Comparison of ENCODE assay signal across 12 mouse cellular contexts in the genomic region with DNA sequence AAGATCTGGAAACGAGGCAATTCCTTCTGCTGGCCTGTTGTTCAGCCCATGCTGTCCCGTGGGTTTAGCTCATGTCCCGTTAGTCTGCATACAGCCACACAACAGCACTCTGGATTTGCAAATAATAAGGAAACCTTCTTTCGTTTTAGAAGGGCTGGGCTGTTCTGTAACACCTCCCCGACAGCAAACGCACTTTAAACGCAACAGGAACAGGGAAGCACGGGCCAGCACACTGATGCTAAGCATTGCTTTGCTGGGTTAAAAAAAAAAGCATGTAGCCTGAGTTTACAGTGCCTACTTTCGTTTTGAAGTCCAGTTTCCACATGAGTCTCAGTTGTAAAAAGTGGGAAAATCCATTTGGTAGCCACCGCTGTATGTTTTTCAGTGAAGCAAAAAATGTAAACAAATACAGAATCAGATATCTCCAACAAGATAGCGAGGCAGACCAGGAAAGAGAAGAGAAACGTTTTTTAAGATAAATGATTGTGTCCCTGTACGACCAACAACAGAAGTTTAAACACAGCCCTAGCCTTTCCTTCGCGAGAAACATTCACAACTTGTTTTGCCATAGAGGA. TPM values are rescaled to one million over a fixed set of nuclear protein-coding genes. Genes with fewer than 3 reads are reported as not detected.
DNase-seq lines count a peak whose midpoint lies in the region; ATAC-seq and TF ChIP-seq lines count a peak whose summit lies in the region.
"Had no signal": no experiment of that assay in that cellular context is flagged by ENCODE, and none has a peak within 500 bp of the region (broad histone marks: within the 10 kb centered on the region; RNA-seq: fewer than 3 reads in every experiment).

No protein-coding gene starts in this region.

- no peaks in the 10 kb centered on the region for H3K9me3 ChIP-seq in heart, embryonic 14.5 days (ENCODE audit: control insufficient read depth, low read length)
- no peaks in the 10 kb centered on the region for H3K9me3 ChIP-seq in embryonic facial prominence, embryonic 14.5 days (ENCODE audit: control insufficient read depth, low read length)
- H3K9me3 ChIP-seq in liver, embryonic 14.5 days (ENCODE audit: control insufficient read depth, low read length): no peaks in the 10 kb centered on the region
- no peaks in the 10 kb centered on the region for H3K9me3 ChIP-seq in forebrain, embryonic 12.5 days

- H3K36me3 ChIP-seq in heart, embryonic 14.5 days (ENCODE audit: control insufficient read depth, insufficient read depth, low read length): no peaks in the 10 kb centered on the region
- H3K36me3 ChIP-seq in embryonic facial prominence, embryonic 14.5 days (ENCODE audit: control insufficient read depth, insufficient read depth, low read length): no peaks in the 10 kb centered on the region
- H3K36me3 ChIP-seq in liver, embryonic 14.5 days (replicated peaks; ENCODE audit: control insufficient read depth, insufficient read depth, low read depth): no peaks in the 10 kb centered on the region
- H3K36me3 ChIP-seq in forebrain, embryonic 12.5 days (replicated peaks): no peaks in the 10 kb centered on the region

- H3K4me3 ChIP-seq in heart, embryonic 14.5 days (ENCODE audit: control insufficient read depth in 1 of 2, insufficient read depth in 1 of 2, low read depth in 1 of 2, low read length in 2 of 2): no peak overlapping the region
- H3K4me3 ChIP-seq in embryonic facial prominence, embryonic 14.5 days (ENCODE audit: low read depth, low read length): no peak overlapping the region
- no peak overlapping the region; a peak in 1 of 4 replicates for H3K4me3 ChIP-seq in liver, embryonic 14.5 days (ENCODE audit: insufficient read depth in 1 of 2, low read depth in 2 of 2, low read length in 2 of 2)
- no peak overlapping the region for H3K4me3 ChIP-seq in forebrain, embryonic 12.5 days (replicated peaks)

- intact Hi-C loops in left cerebral cortex, postnatal 14 days (cut with DNase I): no loop called here

- no peak overlapping the region for H3K27ac ChIP-seq in heart, embryonic 14.5 days (replicated peaks in 1 of 2; ENCODE audit: control insufficient read depth in 1 of 2, insufficient read depth in 1 of 2, low read depth in 2 of 2, low read length in 2 of 2)
- H3K27ac ChIP-seq in embryonic facial prominence, embryonic 14.5 days (replicated peaks; ENCODE audit: low read depth, low read length): peak overlapping the region; percentile 35
- no peak overlapping the region for H3K27ac ChIP-seq in liver, embryonic 14.5 days
- no peak overlapping the region for H3K27ac ChIP-seq in forebrain, embryonic 12.5 days
- H3K27ac ChIP-seq: hindbrain, postnatal 0 days had no signal

- peak overlapping the region; percentile 1; the same call in 1 of the 2 replicates for H3K4me2 ChIP-seq in heart, embryonic 14.5 days (ENCODE audit: low read length)
- H3K4me2 ChIP-seq in embryonic facial prominence, embryonic 14.5 days (ENCODE audit: low read depth, low read length): peak overlapping the region; percentile 34
- peak overlapping the region; percentile 47 for H3K4me2 ChIP-seq in liver, embryonic 14.5 days (ENCODE audit: low read depth)
- H3K4me2 ChIP-seq in forebrain, embryonic 12.5 days: no peak overlapping the region

- no peak for DNase-seq in heart, postnatal 4 days
- peak; percentile 73 for DNase-seq in CD4-positive helper T cell, adult 2 months (ENCODE audit: low read depth, low spot score)
- no peak for DNase-seq in embryonic facial prominence, embryonic 14.5 days (ENCODE audit: low spot score)
- no peak for DNase-seq in liver, embryonic 14.5 days (ENCODE audit: low read depth in 3 of 3, low spot score in 3 of 3)
- no peak for DNase-seq in urinary bladder, postnatal 36 days (ENCODE audit: low spot score in 2 of 2)
- DNase-seq in left cerebral cortex, postnatal 14 days (ENCODE audit: low spot score in 2 of 2): no peak
- DNase-seq: cerebellum, postnatal 14 days; left cerebral cortex, postnatal 4 days had no signal

- peaks cover 2 to 3% of the 10 kb centered on the region in 2 experiments; a peak in 2 of 4 replicates for H3K4me1 ChIP-seq in heart, embryonic 14.5 days (ENCODE audit: control insufficient read depth in 2 of 2, insufficient read depth in 2 of 2, low read length in 2 of 2)
- H3K4me1 ChIP-seq in embryonic facial prominence, embryonic 14.5 days (ENCODE audit: control insufficient read depth, insufficient read depth, low read length): peaks cover 13% of the 10 kb centered on the region
- H3K4me1 ChIP-seq in liver, embryonic 14.5 days (replicated peaks; ENCODE audit: control insufficient read depth in 2 of 2, insufficient read depth in 2 of 2, low read length in 1 of 2): peaks cover 0 to 6% of the 10 kb centered on the region in 2 experiments; a peak in 2 of 4 replicates
- no peaks in the 10 kb centered on the region for H3K4me1 ChIP-seq in forebrain, embryonic 12.5 days

- no peak for TF ChIP-seq CTCF in liver, embryonic 14.5 days (IDR thresholded peaks at IDR 0.05; ENCODE audit: low read depth)

- WGBS in heart, embryonic 14.5 days: 61% methylated on average over 15 of the region's 15 CpGs
- 62% methylated on average over 15 of the region's 15 CpGs for WGBS in embryonic facial prominence, embryonic 14.5 days
- 30% methylated on average over 15 of the region's 15 CpGs for WGBS in liver, embryonic 14.5 days (ENCODE audit: insufficient replicate concordance)
- 87% methylated on average over 15 of the region's 15 CpGs for WGBS in forebrain, embryonic 12.5 days

- no peak for ATAC-seq in heart, embryonic 14.5 days (ENCODE audit: insufficient number of reproducible peaks, insufficient read depth, low FRiP score, low read depth)
- ATAC-seq in embryonic facial prominence, embryonic 14.5 days (ENCODE audit: low read depth): no peak
- ATAC-seq in liver, embryonic 14.5 days (ENCODE audit: insufficient read depth): no peak
- no peak for ATAC-seq in forebrain, embryonic 12.5 days (ENCODE audit: low FRiP score)
- ATAC-seq: forebrain, embryonic 14.5 days; hindbrain, postnatal 0 days had no signal

- H3K9ac ChIP-seq in heart, embryonic 14.5 days (ENCODE audit: low read length): no peak overlapping the region
- no peak overlapping the region for H3K9ac ChIP-seq in embryonic facial prominence, embryonic 14.5 days (ENCODE audit: low read depth, low read length)
- H3K9ac ChIP-seq in liver, embryonic 14.5 days (replicated peaks): no peak overlapping the region; the same call in 1 of the 2 replicates
- H3K9ac ChIP-seq in forebrain, embryonic 12.5 days: no peak overlapping the region

- no peak for TF ChIP-seq EP300 in liver, embryonic 14.5 days (IDR thresholded peaks at IDR 0.05; ENCODE audit: low read depth)

- H3K27me3 ChIP-seq in heart, embryonic 14.5 days (ENCODE audit: control insufficient read depth, insufficient read depth, low read length): no peaks in the 10 kb centered on the region
- H3K27me3 ChIP-seq in embryonic facial prominence, embryonic 14.5 days (replicated peaks; ENCODE audit: control insufficient read depth, insufficient read depth, low read length): no peaks in the 10 kb centered on the region
- H3K27me3 ChIP-seq in liver, embryonic 14.5 days (ENCODE audit: control insufficient read depth, insufficient read depth, low read length): no peaks in the 10 kb centered on the region
- H3K27me3 ChIP-seq in forebrain, embryonic 12.5 days: no peaks in the 10 kb centered on the region

RNA-seq across cellular contexts. Expression of gene Fyb, which starts 56.6 kb away (rescaled TPM):
- 3.9 and 4.7 TPM in 2 replicates for polyA plus RNA-seq in heart, embryonic 14.5 days (2014; fragmentation: Nextera tagmentation; extraction: Ambion mirVana)
- 10 to 100 TPM in 1 of 2 experiments, 1 to 10 TPM in 1; 6.1 to 24.8 TPM for total RNA-seq in heart, postnatal 4 days (2021)
- polyA plus RNA-seq in embryonic facial prominence, embryonic 14.5 days (2014; fragmentation: Nextera tagmentation; extraction: Ambion mirVana): 7.5 and 11.0 TPM in 2 replicates
- 3.5 and 8.3 TPM in 2 replicates for polyA plus RNA-seq in liver, embryonic 14.5 days (2012; rRNA removed)
- polyA plus RNA-seq in liver, embryonic 14.5 days (2014; fragmentation: Nextera tagmentation; extraction: Ambion mirVana): 19.0 and 19.5 TPM in 2 replicates
- total RNA-seq in left cerebral cortex, postnatal 14 days (2021): 10 to 100 TPM; 11.5 to 13.1 TPM
- 3.2 and 4.2 TPM in 2 replicates for polyA plus RNA-seq in forebrain, embryonic 12.5 days (2016; fragmentation: Nextera tagmentation; extraction: Ambion mirVana)
